Mouse (Mus musculus) Patski (cell line): ENCODE data around the gene Chrne. TPM values are rescaled to one million over a fixed set of nuclear protein-coding genes. Genes with fewer than 3 reads are reported as not detected.

Experiments used
- ATAC-seq: fragments of 100-300 bp; one replicate; pipeline ENCODE4 v1.8.0; 2021
- CTCF ChIA-PET: fragments of 350-600 bp; sonication (Branson Sonifier 250); formaldehyde crosslinking; loops from one replicate; lab custom pipeline; 2022; ENCODE audit warnings: inconsistent platforms; lab: Charles Lee
- POLR2A ChIA-PET: fragments of 350-600 bp; sonication (Branson Sonifier 250); formaldehyde crosslinking; loops from one replicate; lab custom pipeline; 2022; ENCODE audit warnings: antibody characterized with exemption, inconsistent platforms; lab: Charles Lee
- DNase-seq: peaks from one replicate; pipeline ENCODE4 v3.0.0-alpha.2; 2011; ENCODE audit warnings: low read depth, low spot score
- H3K27me3 ChIP-seq: fragments of 371-371 bp; one replicate; pipeline ENCODE4 v1.5.1; 2021
- CTCF ChIP-seq: fragments of 100-300 bp; IDR thresholded peaks from one replicate; pipeline ENCODE4 v1.5.1; 2021
- in situ Hi-C: fragments of 300-500 bp; cut with MboI; formaldehyde crosslinking; loops from 3 replicates; pipeline ENCODE4 v1.11.1; 2018; ENCODE audit warnings: low pct_unique_long_range_greater_than_20kb, mixed read lengths
- polyA plus RNA-seq: library from polyadenylated mRNA; unstranded; gene quantifications from one replicate; pipeline ENCODE4 v1.2.3, GENCODE M21; 2021

Chrne gene
- polyA plus RNA-seq, 1 experiment from 2014 or later, result not detected

GRCm38 (mm10) chr11:70594253-70594989, 24.6 kb downstream of the Chrne start:
- DNase-seq (no peak), ATAC-seq (no peak)
- no peak for TF ChIP-seq CTCF
- ChIA-PET POLR2A (no interaction called here), CTCF (no interaction called here)
- in situ Hi-C loops, result no loop called here
- H3K27me3 ChIP-seq, result no peaks in the 10 kb centered on the region

- DNase-seq, result no peak
- TF ChIP-seq CTCF, result no peak
- ATAC-seq, result no peak
- ChIA-PET POLR2A (no interaction called here), CTCF (interaction anchor here (0.8 to 1.1 kb wide), 2 partner anchors 9 kb away, joined by 3 read pairs; no protein-coding TSS in a partner anchor)
- in situ Hi-C loops, result no loop called here
- H3K27me3 ChIP-seq, result no peaks in the 10 kb centered on the region
Observed at GRCm38 (mm10) chr11:70591733-70592132, 27.3 kb downstream of the Chrne start.

GRCm38 (mm10) chr11:70586954-70587353, 32.1 kb downstream of the Chrne start:
- no peak for TF ChIP-seq CTCF
- DNase-seq, result no peak
- no peaks in the 10 kb centered on the region for H3K27me3 ChIP-seq
- in situ Hi-C loops, result no loop called here
- no peak for ATAC-seq
- ChIA-PET CTCF (interaction anchor here (2.4 to 2.6 kb wide), 2 partner anchors 14 to 24 kb away, joined by 6 to 8 read pairs; partner anchors contain the start of gene Mink1), POLR2A (interaction anchor here (1.6 kb wide), 1 partner anchor 10 kb away, joined by 3 read pairs; no protein-coding TSS in a partner anchor)

DNA sequence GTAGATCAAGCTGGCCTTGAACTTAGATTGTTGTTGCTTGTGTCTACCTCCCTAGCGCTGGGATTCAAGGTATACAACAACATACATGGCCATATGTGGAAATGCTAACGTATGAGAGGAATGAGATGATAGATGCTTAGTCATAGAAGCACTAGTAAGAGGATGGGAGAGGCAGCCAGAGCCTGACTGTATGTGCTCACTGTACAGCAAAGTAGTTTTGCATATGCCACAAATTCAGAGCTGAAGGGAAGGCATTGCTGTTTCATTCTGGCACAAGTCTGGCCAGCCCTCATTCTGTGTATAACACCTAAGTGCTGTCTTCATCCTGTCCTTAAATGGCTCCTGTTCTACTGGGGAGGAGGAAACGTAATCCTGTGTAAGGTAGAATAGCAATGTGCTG, 32.8 kb downstream of the Chrne start:
- DNase-seq, result no peak
- in situ Hi-C loops, result no loop called here
- POLR2A ChIA-PET, result interaction anchor here (0.8 kb wide), 1 partner anchor 61 kb away, joined by 3 read pairs; the partner anchor contains the start of gene Psmb6
- no peak for TF ChIP-seq CTCF
- no peak for ATAC-seq
- H3K27me3 ChIP-seq, result no peaks in the 10 kb centered on the region
- CTCF ChIA-PET, result interaction anchor here (1.0 to 2.6 kb wide), 3 partner anchors 14 to 24 kb away, joined by 3 to 8 read pairs (median 6); partner anchors contain the start of gene Mink1

DNA sequence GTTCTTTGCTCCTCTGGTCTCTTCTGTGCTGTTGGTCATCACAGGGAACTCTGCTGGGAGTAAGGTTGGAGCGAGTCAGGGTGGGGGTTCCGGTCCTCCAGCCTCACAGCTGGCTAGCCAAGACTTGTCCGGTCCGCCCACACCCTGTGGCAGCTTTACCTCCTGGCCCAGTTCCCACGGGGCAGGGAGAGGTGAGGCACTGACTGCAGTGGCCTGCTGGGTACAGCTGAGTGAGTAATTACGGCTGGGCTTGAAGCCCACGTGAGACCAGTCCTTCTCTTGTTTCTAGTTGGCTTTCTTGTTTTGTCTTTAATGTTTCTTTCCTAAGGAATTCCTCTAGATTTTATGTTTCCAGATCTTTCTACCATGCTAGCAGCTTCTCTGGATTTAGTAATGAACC, 33.6 kb downstream of the Chrne start:
- ChIA-PET CTCF (interaction anchor here (1.0 to 2.6 kb wide), 2 partner anchors 13 to 15 kb away, joined by 3 to 8 read pairs; no protein-coding TSS in a partner anchor), POLR2A (interaction anchor here (0.6 to 0.8 kb wide), 2 partner anchors 14 to 61 kb away, joined by 3 read pairs; partner anchors contain the start of gene Psmb6)
- in situ Hi-C loops, result no loop called here
- no peak for TF ChIP-seq CTCF
- DNase-seq (peak; percentile 44), ATAC-seq (peak; percentile 80)
- H3K27me3 ChIP-seq, result no peaks in the 10 kb centered on the region

GRCm38 (mm10) chr11:70583775-70584174, 35.2 kb downstream of the Chrne start:
- no peak for TF ChIP-seq CTCF
- H3K27me3 ChIP-seq, result no peaks in the 10 kb centered on the region
- ATAC-seq (no peak), DNase-seq (no peak)
- ChIA-PET POLR2A (no interaction called here), CTCF (no interaction called here)
- in situ Hi-C loops, result no loop called here

- POLR2A ChIA-PET, result no interaction called here
- no peaks in the 10 kb centered on the region for H3K27me3 ChIP-seq
- DNase-seq (no peak), ATAC-seq (no peak)
- in situ Hi-C loops, result no loop called here
- TF ChIP-seq CTCF, result no peak
- CTCF ChIA-PET, result interaction anchor here (1.3 to 1.4 kb wide), 2 partner anchors 9 kb away, joined by 3 read pairs; no protein-coding TSS in a partner anchor
Observed at GRCm38 (mm10) chr11:70583022-70583714, 35.8 kb downstream of the Chrne start.

- DNase-seq (no peak), ATAC-seq (no peak)
- TF ChIP-seq CTCF, result no peak
- POLR2A ChIA-PET, result no interaction called here
- in situ Hi-C loops, result no loop called here
- H3K27me3 ChIP-seq, result no peaks in the 10 kb centered on the region
- CTCF ChIA-PET, result interaction anchor here (1.3 to 1.4 kb wide), 2 partner anchors 8 to 10 kb away, joined by 3 read pairs; no protein-coding TSS in a partner anchor
Observed at GRCm38 (mm10) chr11:70582196-70582595, 36.8 kb downstream of the Chrne start.

DNA sequence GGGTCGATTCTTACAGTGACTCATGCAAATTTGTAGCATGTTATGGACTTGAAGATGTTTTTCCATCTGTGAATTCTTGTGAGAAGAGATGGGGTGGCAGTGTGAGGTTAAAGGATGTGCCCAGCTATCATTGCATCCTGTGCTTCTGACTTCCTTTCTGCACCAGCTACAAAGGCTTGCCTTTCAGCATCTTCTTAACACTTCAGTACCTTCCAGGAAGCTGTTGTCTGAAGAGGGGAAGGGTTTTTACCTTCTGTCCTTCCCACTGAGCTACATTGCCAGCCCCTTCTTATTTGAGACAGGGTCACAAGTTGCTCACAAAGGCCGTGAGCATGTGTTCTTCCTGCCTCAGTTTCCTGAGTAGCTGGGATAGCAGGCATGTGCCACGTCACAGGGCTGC, 38.1 kb downstream of the Chrne start:
- ChIA-PET CTCF (no interaction called here), POLR2A (no interaction called here)
- ATAC-seq (no peak), DNase-seq (no peak)
- no peaks in the 10 kb centered on the region for H3K27me3 ChIP-seq
- in situ Hi-C loops, result no loop called here
- no peak for TF ChIP-seq CTCF

DNA sequence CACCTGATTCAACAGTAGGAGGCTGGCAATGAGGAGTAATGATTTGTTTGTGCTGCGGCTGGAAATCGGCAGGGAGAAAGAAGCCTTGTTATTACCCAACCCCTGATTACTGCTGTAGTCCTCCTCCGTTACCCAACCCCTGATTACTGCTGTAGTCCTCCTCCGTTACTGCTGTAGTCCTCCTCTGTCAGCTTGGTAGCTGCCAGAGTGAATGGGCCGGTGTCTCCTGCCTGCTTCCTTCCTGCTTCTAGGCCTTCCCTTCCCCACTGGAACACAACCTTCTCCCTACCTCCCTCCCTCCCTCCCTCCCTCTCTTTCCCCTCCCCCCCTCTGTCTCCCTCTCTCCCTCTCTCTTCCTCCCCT, 38.7 kb downstream of the Chrne start:
- no peak for TF ChIP-seq CTCF
- ATAC-seq (no peak), DNase-seq (no peak)
- in situ Hi-C loops, result no loop called here
- ChIA-PET POLR2A (no interaction called here), CTCF (no interaction called here)
- H3K27me3 ChIP-seq, result no peaks in the 10 kb centered on the region
